Mouse (Mus musculus) left cerebral cortex, postnatal 25 days (tissue): ENCODE measurements around the gene Ifi203. TPM values are rescaled to one million over a fixed set of nuclear protein-coding genes. Genes with fewer than 3 reads are reported as not detected.
"Not testable (repeated sequence)": the region's sequence is repeated elsewhere in the genome, so short reads cannot be mapped to it uniquely, and the experiment has no call there.

Experiments
- DNase-seq, 2 experiments: peaks; one replicate each; pipeline ENCODE4 v3.0.0; 2022; ENCODE audit warnings: low spot score in 2 of 2, mixed read lengths in 1 of 2
- intact Hi-C: fragments of 180-260 bp; cut with DNase I; formaldehyde crosslinking; loops from one replicate; pipeline ENCODE4 v1.15.1; 2025
- total RNA-seq, 2 experiments: library from RNA; stranded (reverse); gene quantifications; 2 replicates each; pipeline ENCODE4 v1.2.3; 2021

Gene Ifi203
- under 1 TPM; 0.55 to 0.69 TPM for total RNA-seq

- intact Hi-C loops, DNase-seq: not testable (repeated sequence)
Observed at GRCm38 (mm10) chr1:173941924-173942779, at the start of gene Ifi203, which contains the start of gene Mndal. TSS of gene Ifi203 (minus strand) at chr1:173942672. TSS of gene Mndal (minus strand) at chr1:173942491.

- intact Hi-C loops, DNase-seq: not testable (repeated sequence)
Observed at GRCm38 (mm10) chr1:173982694-173983305, 40.3 kb upstream of the Ifi203 start, which contains the start of gene Ifi202b. TSS of gene Ifi202b (minus strand) at chr1:173982744.

DNA sequence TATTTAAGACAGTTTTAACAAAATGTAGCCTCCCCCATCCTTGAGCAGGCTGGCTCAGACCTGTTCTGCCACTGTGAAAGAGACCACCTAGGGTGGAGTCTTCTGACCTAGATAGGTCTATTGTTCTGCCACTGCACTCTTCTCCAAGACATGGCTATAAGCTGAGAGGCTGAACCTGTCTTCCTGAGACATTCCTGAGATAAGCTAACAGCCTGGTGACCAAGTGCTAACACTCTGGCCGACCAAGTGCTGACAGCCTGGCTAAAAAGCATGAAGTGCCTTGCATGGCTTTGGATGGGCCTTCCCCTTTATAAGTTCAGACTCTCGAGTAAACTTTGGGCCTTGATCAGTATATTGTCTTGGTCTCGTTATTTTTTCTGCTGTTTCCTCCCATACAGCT, 38.6 kb upstream of the Ifi203 start:
- DNase-seq, intact Hi-C loops: not testable (repeated sequence)

DNA sequence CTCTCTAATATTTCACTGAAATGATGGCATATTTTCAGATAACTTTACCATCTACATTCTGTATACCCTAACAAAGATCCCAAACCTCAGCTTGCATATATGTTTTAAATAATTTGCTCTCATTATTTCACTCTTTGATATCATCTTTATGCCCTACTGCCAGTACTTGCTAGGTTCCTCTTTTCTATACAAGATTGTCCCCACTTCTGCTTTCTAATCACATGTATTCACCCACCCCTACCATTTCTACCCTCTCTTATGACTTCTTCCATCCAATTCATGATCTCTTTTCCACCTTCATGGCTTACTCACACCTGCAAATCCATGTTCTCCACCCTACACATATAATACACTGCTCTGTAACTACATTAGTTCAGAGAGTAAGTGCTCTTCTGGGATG, 35.1 kb upstream of the Ifi203 start:
- DNase-seq = no peak
- intact Hi-C loops = no loop called here

- peak; percentile 5 to 82 for DNase-seq
- intact Hi-C loops = no loop called here
Observed at GRCm38 (mm10) chr1:173973111-173973510, 30.6 kb upstream of the Ifi203 start.

DNA sequence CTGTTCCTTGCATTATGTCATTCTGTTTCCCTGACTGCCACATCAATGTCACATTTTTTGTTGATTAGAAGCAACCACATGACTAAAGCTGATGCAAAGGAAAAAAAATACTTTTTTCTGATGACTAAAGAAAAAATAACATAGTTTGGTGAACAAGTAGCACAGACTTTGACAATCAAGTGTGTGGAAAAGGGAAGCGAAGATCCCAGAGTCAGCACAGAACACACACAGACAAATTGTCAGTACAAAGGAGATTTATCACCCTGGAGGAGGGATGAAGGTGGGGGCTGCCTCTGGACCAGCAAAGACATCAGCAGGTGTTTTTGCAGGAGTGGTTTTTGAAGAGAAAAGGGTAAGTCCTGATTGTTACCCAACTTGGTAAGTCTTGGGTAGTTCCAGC, 19.0 kb upstream of the Ifi203 start:
- intact Hi-C loops = not testable (repeated sequence)

DNA sequence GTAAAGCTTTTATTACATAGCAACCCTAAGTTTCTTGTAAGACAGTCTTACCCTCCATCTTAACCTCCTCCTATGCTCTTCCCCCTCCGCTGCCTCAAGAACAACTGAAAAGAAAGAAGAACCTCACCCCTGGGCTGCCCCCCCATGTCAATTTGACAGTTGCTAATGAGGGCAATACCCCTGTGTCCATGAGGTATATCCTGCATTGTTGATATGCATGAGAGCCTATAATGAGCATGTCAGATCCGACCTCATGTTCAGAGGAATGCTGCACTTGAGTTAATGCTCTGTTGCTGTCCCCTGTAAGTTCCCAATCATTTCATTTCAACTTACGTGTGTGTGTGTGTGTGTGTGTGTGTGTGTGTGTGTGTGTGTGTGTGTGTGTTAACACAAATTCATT, 17.5 kb upstream of the Ifi203 start:
- DNase-seq, intact Hi-C loops: not testable (repeated sequence)

More for the DNA sequence above, 19.0 kb upstream of the Ifi203 start:
- not testable (repeated sequence) for DNase-seq

DNA sequence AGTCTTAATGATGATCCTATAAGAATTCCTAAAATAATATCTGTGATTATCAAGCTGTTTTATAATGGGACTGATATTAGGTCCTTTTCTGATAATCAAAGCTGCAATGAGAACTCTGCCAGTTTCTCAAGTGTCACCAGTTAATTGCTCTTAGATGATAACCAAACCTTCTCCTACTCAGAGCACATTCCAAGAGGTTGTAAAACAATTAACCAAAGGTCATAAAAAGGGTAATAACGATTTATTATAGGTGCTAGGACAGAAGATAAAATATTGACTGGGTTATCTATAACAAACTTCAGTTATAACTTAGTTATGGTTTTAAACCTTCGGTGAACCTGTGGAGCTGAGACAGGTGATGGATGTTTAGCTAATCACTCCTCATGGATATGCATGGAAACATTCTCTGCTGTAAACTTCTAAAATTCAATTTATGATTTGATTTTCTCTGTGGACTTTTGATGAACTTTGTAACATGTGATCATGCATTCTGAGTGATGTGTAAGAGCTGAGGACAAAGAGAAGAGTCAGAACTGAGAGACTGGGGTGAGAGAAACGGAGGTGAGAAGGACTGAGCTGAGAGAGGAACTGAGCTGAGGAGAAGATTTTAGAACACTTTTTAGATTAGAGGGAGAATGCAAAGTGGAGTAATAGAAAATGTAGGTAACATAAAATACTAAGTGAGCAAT, 13.5 kb upstream of the Ifi203 start:
- DNase-seq, intact Hi-C loops: not testable (repeated sequence)

DNA sequence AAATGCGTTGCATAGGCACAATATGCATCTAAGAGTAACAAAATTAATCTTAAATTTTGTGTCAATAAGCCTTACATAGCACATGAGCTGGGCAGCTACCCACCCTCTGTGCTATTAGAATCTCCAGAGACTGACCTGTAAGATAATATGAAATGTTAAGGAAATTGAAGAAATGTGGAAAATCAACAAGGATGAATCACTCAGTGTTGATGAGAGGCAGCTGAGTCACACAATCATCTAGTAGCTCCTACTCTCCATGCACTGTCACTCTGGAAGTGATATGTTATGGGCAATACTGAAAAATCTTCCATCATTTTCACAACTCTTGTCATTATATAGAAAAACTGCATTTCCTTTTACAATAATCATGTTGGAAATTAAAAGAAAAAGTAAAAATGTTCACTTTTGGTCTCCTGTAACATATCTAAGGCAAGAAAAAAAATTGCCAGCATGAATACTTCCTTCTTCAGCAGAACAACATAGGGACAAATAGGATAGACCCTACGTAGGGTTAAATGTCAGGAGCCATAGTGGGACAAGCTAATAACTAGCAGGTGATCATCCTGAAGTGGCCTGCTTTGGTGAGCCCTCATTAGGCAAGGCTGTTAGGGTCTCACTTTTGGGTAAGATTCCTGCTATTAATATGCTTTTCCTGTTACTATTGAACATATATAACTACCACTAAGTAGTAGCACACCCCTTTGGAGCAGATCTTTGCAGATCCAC, 12.8 kb upstream of the Ifi203 start:
- DNase-seq = no peak
- intact Hi-C loops = no loop called here

GRCm38 (mm10) chr1:173953563-173953962, 11.1 kb upstream of the Ifi203 start:
- no peak for DNase-seq
- intact Hi-C loops = no loop called here

DNA sequence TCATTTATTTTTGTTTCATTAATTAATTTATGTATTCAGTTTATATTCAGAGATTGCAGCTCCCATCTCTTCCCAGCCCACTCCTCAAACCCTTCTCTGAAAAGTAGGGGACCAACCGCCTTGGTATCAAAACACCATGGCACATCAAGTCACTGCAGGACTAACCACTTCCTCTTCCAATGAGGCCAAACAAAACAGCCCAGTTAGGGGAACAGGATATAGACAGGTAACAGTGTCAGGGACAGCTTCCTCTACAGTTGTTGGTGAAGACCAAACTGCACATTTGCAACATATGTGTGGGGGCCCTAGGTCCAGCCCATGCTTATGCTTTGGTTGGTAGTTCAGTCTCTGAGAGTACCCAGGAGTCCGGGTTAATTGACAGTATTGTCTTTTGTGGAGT, 6.6 kb upstream of the Ifi203 start:
- DNase-seq, intact Hi-C loops: not testable (repeated sequence)

DNA sequence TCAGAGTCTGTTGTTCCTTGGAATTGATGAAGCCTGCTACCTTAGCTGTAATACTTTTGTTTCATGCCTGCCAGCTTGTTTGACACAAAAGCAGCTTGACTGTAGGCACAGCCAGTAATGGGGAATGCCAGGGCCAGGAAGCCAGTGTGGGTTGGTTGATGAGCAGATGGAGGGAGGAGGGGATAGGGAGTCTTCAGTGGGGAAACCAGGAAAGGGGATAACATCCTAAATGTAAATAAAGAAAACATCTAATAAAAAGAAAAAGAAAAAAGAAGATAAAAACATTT, 251 bp upstream of the Ifi203 start:
- intact Hi-C loops = not testable (repeated sequence)
- peak in 1 of 2 experiments; percentile 9 for DNase-seq

DNA sequence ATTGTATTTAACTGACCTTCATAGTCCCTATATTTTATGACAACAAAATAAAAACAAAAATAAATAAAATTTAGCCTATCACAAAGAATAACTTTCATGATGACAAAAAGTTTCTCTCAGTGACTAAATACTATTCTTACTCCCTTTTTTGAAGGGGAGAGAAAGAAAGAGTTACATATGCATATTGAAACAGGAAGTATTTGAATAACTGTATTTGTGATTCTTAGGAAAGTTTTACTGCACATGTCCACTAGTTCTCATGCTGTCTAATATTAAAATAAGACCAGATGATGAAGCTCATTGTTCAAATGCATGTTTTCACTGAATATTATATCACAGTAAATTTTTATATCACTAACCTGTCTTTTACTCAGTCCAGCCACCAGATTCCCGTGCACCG, 950 bp downstream of the Ifi203 start:
- intact Hi-C loops = not testable (repeated sequence)

DNA sequence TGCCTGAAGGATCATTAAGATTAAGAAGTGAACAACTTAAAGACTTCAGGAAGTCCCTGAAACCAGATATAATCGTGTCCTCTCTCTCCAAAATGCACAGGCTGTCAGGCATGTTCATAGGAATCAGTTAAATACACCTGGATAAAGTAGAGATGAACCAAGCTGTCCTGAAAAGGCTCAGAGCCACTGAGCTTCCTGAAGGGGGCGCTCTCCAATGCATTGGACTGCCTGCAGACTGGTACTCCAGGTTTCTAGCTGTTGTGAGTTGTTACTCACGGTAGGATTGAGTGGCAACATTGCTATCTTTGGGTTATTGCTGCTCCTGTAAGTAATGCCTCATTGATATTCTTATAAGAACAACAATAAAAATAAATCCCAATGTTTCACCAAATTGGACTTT, 23.2 kb downstream of the Ifi203 start:
- DNase-seq, intact Hi-C loops: not testable (repeated sequence)

More for the DNA sequence above, 950 bp downstream of the Ifi203 start:
- not testable (repeated sequence) for DNase-seq

DNA sequence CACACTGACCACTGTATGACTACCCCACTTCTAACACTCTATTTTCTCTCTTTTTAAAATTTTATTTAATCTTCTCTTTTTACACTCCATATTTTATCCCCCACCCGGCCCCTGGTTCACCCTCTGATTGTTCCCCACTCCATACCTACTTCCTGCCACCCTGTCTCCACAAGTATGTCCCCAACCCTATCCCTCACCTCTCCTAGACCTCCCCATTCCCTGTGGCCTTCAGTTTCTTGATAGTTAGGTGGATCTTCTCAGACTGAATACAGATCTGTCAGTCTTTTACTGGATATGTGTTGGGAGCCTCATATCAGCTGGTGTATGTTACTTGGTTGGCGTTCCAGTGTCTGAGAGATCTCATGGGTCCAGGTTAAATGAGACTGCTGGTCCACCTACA, 27.9 kb downstream of the Ifi203 start:
- DNase-seq = no peak
- intact Hi-C loops = no loop called here

- DNase-seq, intact Hi-C loops: not testable (repeated sequence)
Observed at GRCm38 (mm10) chr1:173913256-173913791, 29.1 kb downstream of the Ifi203 start.

GRCm38 (mm10) chr1:173912548-173913255, 29.8 kb downstream of the Ifi203 start, which contains the start of gene Ifi211:
TSS of gene Ifi211 (minus strand) at chr1:173913046.
- DNase-seq, intact Hi-C loops: not testable (repeated sequence)

GRCm38 (mm10) chr1:173911808-173912464, 30.5 kb downstream of the Ifi203 start:
- DNase-seq = no peak
- intact Hi-C loops = no loop called here
